12 mouse cellular contexts compared by ENCODE assay signal in genomic region chr14:97667806-97668205, GRCm38 (mm10).
DNase-seq lines count a peak whose midpoint lies in the region; ATAC-seq and TF ChIP-seq lines count a peak whose summit lies in the region.
"Had no signal": no experiment of that assay in that cellular context is flagged by ENCODE, and none has a peak within 500 bp of the region (broad histone marks: within the 10 kb centered on the region; RNA-seq: fewer than 3 reads in every experiment).

No protein-coding gene starts in this region.

- WGBS in kidney, adult 2 months = 52% methylated on average over 2 of the region's 2 CpGs
- 65% methylated on average over 2 of the region's 2 CpGs for WGBS in kidney, embryonic 16.5 days
- WGBS in midbrain, postnatal 0 days = 79% methylated on average over 2 of the region's 2 CpGs
- 79% methylated on average over 2 of the region's 2 CpGs for WGBS in midbrain, embryonic 10.5 days
- WGBS in forebrain, embryonic 16.5 days = 79% methylated on average over 2 of the region's 2 CpGs

- ATAC-seq in kidney, embryonic 16.5 days (ENCODE audit: low FRiP score, low TSS enrichment) = no peak
- ATAC-seq in midbrain, postnatal 0 days (ENCODE audit: low FRiP score) = no peak
- no peak for ATAC-seq in forebrain, embryonic 16.5 days

- H3K4me2 ChIP-seq in kidney, embryonic 16.5 days (replicated peaks; ENCODE audit: low read depth, low read length) = no peak overlapping the region
- H3K4me2 ChIP-seq in midbrain, postnatal 0 days (ENCODE audit: low read depth, low read length, poor library complexity, severe bottlenecking) = no peak overlapping the region
- H3K4me2 ChIP-seq in forebrain, embryonic 16.5 days (ENCODE audit: low read length) = no peak overlapping the region
- H3K4me2 ChIP-seq: midbrain, embryonic 12.5 days; neural tube, embryonic 12.5 days had no signal

- no peak overlapping the region for H3K9ac ChIP-seq in kidney, embryonic 16.5 days (replicated peaks; ENCODE audit: low read length)
- H3K9ac ChIP-seq in midbrain, postnatal 0 days (replicated peaks; ENCODE audit: low read length, poor library complexity, severe bottlenecking) = no peak overlapping the region
- no peak overlapping the region for H3K9ac ChIP-seq in forebrain, embryonic 16.5 days (replicated peaks; ENCODE audit: low read depth, low read length)
- H3K9ac ChIP-seq: midbrain, embryonic 12.5 days; neural tube, embryonic 12.5 days had no signal

- TF ChIP-seq POLR2A in kidney, adult 2 months (IDR thresholded peaks at IDR 0.05; ENCODE audit: low read depth, low read length) = no peak

- peak; percentile 14 to 20 for DNase-seq in cerebellum, postnatal 14 days
- no peak for DNase-seq in cerebellum, adult 18-20 months
- peak; percentile 22 for DNase-seq in kidney, adult 2 months
- DNase-seq in midbrain, postnatal 0 days (ENCODE audit: low spot score) = peak; percentile 30
- no peak for DNase-seq in midbrain, embryonic 10.5 days (ENCODE audit: low spot score)
- no peak for DNase-seq in adrenal gland, adult 2 months
- DNase-seq: cerebellum, adult 8-10 months; thymus, adult 18-20 months had no signal

- H3K27me3 ChIP-seq in kidney, adult 2 months (replicated peaks; ENCODE audit: control insufficient read depth, insufficient read depth, low read length) = no peaks in the 10 kb centered on the region
- H3K27me3 ChIP-seq in kidney, embryonic 16.5 days (ENCODE audit: insufficient read depth, low read length) = no peaks in the 10 kb centered on the region
- H3K27me3 ChIP-seq in midbrain, postnatal 0 days (ENCODE audit: insufficient read depth, low read length) = no peaks in the 10 kb centered on the region
- no peaks in the 10 kb centered on the region for H3K27me3 ChIP-seq in midbrain, embryonic 10.5 days (ENCODE audit: low read depth, poor library complexity, severe bottlenecking)
- H3K27me3 ChIP-seq in forebrain, embryonic 16.5 days (replicated peaks; ENCODE audit: control insufficient read depth, insufficient read depth, low read length) = no peaks in the 10 kb centered on the region
- H3K27me3 ChIP-seq: midbrain, embryonic 12.5 days; neural tube, embryonic 12.5 days had no signal

- no peaks in the 10 kb centered on the region for H3K36me3 ChIP-seq in kidney, adult 2 months (ENCODE audit: control insufficient read depth, insufficient read depth, low read length)
- H3K36me3 ChIP-seq in kidney, embryonic 16.5 days (ENCODE audit: insufficient read depth, low read length) = no peaks in the 10 kb centered on the region
- no peaks in the 10 kb centered on the region for H3K36me3 ChIP-seq in midbrain, postnatal 0 days (ENCODE audit: insufficient read depth, low read length)
- H3K36me3 ChIP-seq in midbrain, embryonic 10.5 days = no peaks in the 10 kb centered on the region
- H3K36me3 ChIP-seq in forebrain, embryonic 16.5 days (ENCODE audit: control insufficient read depth, insufficient read depth) = no peaks in the 10 kb centered on the region
- H3K36me3 ChIP-seq: midbrain, embryonic 12.5 days; neural tube, embryonic 12.5 days had no signal

- no peak overlapping the region for H3K4me3 ChIP-seq in kidney, adult 2 months (ENCODE audit: insufficient read depth, low read depth, low read length)
- H3K4me3 ChIP-seq in kidney, embryonic 16.5 days (ENCODE audit: low read length) = no peak overlapping the region
- no peak overlapping the region for H3K4me3 ChIP-seq in midbrain, postnatal 0 days (ENCODE audit: low read depth, low read length)
- no peak overlapping the region for H3K4me3 ChIP-seq in midbrain, embryonic 10.5 days
- no peak overlapping the region for H3K4me3 ChIP-seq in forebrain, embryonic 16.5 days (replicated peaks; ENCODE audit: low read length)
- H3K4me3 ChIP-seq: midbrain, embryonic 12.5 days; neural tube, embryonic 12.5 days had no signal

- H3K4me1 ChIP-seq in kidney, adult 2 months (ENCODE audit: control insufficient read depth, insufficient read depth, low read length) = no peaks in the 10 kb centered on the region
- no peaks in the 10 kb centered on the region for H3K4me1 ChIP-seq in kidney, embryonic 16.5 days (ENCODE audit: insufficient read depth, low read length)
- H3K4me1 ChIP-seq in midbrain, postnatal 0 days (ENCODE audit: insufficient read depth, low read length) = no peaks in the 10 kb centered on the region
- no peaks in the 10 kb centered on the region for H3K4me1 ChIP-seq in midbrain, embryonic 10.5 days
- no peaks in the 10 kb centered on the region for H3K4me1 ChIP-seq in forebrain, embryonic 16.5 days (replicated peaks; ENCODE audit: control insufficient read depth, insufficient read depth, low read length)
- H3K4me1 ChIP-seq: midbrain, embryonic 12.5 days; neural tube, embryonic 12.5 days had no signal

- no peak overlapping the region for H3K27ac ChIP-seq in kidney, adult 2 months (ENCODE audit: insufficient read depth, low read depth, low read length)
- no peak overlapping the region for H3K27ac ChIP-seq in kidney, embryonic 16.5 days (ENCODE audit: low read length)
- H3K27ac ChIP-seq in midbrain, postnatal 0 days (ENCODE audit: low read depth, low read length) = no peak overlapping the region
- H3K27ac ChIP-seq in midbrain, embryonic 10.5 days (replicated peaks) = no peak overlapping the region
- no peak overlapping the region for H3K27ac ChIP-seq in forebrain, embryonic 16.5 days (ENCODE audit: low read length)
- H3K27ac ChIP-seq: midbrain, embryonic 12.5 days; neural tube, embryonic 12.5 days had no signal

- TF ChIP-seq CTCF in kidney, adult 2 months (conservative IDR thresholded peaks at IDR 0.05; ENCODE audit: insufficient read depth, insufficient read length, low read depth, low read length) = no peak; the same call in 1 of the 2 replicates
- TF ChIP-seq CTCF in midbrain, postnatal 0 days (IDR thresholded peaks at IDR 0.05) = peak; percentile 46

- no peaks in the 10 kb centered on the region for H3K9me3 ChIP-seq in kidney, embryonic 16.5 days (ENCODE audit: low read length)
- no peaks in the 10 kb centered on the region for H3K9me3 ChIP-seq in midbrain, postnatal 0 days (ENCODE audit: low read length)
- no peaks in the 10 kb centered on the region for H3K9me3 ChIP-seq in midbrain, embryonic 10.5 days (replicated peaks)
- no peaks in the 10 kb centered on the region for H3K9me3 ChIP-seq in forebrain, embryonic 16.5 days (ENCODE audit: control insufficient read depth, low read length)
- H3K9me3 ChIP-seq: midbrain, embryonic 12.5 days; neural tube, embryonic 12.5 days had no signal

Comparison
In these comparisons a context has a peak if more than half of its experiments do, and no peak if none do; other contexts are left out.
1. DNase-seq: peak in cerebellum, postnatal 14 days (2 of 2), kidney, adult 2 months (single experiment) and midbrain, postnatal 0 days (single experiment); none in cerebellum, adult 18-20 months (0 of 2), midbrain, embryonic 10.5 days (single experiment) and adrenal gland, adult 2 months (single experiment).